Mouse (Mus musculus) layer of hippocampus, adult 11-12 months (tissue): ENCODE data around the gene Mvb12b.
A peak's percentile ranks its signal among the peaks of the same experiment; 100 is the strongest.

Source experiments
- DNase-seq: peaks from one replicate; pipeline ENCODE4 v3.0.0; 2022; ENCODE audit warnings: low spot score

Mvb12b gene

DNA sequence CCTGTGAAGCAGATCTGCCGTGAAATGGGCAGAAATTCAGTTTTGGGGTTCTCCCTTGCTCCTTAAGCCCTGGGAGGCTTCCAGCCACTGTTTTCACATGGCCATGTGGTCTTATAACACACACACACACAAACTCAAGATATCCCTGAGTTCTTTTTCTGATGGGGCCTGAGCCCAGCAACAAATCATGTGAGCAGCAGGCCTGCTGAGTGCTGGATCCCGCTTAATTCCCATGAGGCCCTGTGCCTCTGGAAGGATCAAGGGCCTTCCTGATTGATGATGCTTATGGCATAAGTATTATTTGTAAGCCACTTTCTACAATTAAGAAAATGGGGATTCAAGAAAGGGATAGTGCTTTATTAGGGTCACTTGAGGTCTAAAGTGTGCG lies 2.5 kb downstream of the Mvb12b start:
- no peak for DNase-seq

DNA sequence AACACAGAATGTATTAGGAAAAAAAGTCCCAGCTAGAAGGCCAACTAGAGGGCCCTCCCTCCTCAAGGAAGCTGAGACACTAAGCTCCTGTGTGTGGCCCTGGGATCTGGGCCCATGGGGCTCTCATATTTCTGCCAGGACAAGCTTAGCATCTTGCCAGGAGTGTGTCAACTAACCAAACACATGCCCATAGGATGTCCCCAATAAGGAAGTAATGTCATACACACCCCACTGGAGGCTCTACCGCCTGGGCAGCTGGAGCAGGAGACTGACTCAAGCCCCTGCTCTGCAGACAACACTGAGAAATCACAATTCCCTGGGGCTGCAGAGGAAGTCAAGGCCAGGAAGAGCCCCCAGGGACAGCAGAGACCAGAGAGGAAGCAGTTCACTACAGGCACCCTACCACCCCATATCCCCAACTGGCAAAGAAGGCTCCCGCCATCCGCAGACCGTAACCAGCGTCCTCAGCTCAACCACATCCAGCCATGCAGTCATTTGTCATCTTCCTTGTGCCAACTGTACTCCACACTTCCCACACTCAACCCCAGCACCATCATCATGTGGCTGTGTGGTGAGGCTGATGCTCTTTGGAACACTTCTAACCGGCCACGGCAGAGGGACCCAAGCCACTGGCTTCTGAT lies 3.0 kb downstream of the Mvb12b start:
- no peak for DNase-seq

DNA sequence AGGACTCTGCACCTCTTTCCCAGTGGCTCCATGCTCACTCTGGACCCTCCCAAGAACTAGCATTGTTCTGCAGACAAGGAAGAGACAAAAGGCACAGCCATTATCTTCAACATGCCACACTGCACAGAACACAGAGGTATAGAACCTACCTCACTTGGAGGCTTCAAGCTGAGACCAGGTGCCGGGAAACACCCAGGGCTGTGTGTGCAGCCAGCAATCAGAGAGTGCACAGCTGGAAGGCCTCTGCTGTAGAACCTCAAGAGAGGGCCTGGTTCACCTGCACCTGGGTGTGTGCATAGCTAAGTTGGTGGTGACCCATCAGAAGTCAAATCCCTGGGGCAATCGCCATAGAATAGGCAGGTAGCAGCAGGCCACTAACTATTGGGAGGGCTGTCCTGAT lies 8.5 kb downstream of the Mvb12b start:
- DNase-seq, result no peak

DNA sequence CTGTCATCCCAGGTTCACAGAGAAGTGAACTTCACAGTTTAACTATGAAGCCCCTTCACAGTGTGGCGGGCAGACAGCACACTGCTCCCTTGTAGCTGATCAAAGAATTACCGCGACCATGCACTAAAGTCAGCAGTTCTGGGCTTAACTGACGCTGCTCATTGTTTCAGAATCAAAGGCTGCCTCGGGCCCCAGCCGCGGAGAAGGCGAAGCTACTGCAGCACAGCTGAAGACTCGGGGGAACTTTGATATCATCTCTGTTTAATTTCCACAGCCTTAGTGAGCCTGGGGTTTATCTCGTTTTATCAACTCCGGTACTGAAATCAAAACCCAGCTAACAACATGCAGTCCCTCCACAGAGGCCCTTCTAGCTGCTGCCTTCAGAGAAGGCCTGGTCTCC lies 9.3 kb downstream of the Mvb12b start:
- DNase-seq, result no peak

DNA sequence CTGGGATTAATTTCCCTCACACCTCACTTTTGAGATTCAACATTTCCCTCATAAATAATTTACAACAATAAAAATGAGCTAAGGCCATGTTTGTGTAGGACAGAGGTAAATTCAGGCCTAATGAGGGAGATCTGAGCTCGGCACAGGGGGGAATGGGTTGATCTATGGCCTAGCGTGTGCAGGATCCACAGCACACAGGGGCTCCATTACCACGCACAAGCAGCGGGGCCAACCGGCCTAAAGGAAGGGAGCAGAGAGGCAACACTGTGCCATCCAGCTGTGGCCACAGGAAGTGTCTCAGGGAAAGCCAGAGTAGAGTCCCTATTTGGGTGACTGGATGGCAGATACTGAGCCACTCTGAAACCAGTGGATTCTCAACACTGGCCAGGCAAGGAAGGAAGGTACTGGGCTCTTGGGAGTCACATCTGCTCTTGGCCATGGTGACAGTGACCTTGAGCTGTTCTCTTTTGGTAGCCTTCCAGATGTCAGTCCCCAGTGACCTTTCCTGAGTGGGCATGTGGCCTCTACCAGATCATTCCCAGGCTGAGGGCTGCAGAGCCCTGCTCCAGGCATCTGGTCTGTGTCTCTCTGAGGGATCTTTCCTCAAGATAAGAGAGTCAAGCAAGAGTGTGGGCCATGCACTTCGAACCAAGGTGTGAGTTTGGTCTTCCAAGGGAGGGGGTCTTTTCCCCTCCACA lies 9.9 kb downstream of the Mvb12b start:
- DNase-seq, result no peak

DNA sequence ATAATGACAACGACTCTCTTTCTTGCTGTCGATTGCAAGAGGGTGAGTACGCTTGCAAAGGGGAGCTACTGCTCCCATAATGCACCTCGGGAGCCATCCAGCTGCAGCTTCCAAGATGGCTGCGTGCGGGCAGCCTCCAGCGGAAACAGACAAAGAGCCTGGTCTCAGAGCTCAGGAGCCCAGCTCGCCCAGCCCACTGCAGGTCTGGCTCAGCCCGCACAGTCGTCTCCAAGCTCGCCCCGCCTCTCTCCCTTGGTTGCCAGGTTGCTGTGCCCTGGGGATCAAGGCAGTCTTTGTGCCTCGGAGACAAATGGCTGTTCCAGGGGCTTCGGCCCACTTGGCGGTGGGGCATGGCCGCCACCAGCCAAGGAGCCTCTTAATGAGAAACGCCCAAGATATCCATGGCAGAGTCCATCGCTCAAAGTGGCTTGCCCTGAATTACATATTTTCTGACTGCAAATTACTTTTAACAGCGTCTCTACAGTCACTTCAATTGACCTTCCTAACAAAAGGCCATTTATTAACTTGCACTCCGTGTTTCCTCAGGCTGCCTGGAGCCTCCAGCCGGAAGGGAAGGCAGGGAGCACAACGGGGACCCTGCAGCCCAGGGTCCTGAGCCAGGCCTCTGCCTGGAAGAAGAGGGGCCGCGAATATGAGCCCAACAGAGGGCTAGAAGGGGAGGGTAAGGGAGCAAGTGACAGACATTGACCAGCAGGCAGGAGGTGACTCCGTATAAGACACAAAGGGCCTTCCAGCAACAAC lies 11.0 kb downstream of the Mvb12b start:
- peak; percentile 85 for DNase-seq

DNA sequence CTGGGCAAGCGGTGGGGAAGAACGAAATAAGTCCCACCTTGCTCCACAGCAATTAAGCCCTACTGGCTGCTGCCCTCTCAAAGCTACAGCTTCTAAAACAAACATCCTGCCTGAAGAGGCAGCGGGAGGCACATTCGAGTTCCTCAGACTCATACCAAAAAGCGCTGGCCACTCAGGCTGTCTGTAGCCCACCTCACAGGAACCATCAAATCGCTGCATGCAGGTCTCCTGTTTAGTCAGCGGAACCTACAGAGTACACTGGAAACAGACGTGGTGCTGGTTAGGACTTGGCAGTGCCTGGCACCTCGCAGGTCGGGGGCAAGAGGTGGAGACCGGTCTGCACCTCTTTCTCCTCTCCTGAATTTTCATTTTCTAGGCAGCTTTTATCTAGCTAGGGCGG lies 12.2 kb downstream of the Mvb12b start:
- DNase-seq, result no peak

DNA sequence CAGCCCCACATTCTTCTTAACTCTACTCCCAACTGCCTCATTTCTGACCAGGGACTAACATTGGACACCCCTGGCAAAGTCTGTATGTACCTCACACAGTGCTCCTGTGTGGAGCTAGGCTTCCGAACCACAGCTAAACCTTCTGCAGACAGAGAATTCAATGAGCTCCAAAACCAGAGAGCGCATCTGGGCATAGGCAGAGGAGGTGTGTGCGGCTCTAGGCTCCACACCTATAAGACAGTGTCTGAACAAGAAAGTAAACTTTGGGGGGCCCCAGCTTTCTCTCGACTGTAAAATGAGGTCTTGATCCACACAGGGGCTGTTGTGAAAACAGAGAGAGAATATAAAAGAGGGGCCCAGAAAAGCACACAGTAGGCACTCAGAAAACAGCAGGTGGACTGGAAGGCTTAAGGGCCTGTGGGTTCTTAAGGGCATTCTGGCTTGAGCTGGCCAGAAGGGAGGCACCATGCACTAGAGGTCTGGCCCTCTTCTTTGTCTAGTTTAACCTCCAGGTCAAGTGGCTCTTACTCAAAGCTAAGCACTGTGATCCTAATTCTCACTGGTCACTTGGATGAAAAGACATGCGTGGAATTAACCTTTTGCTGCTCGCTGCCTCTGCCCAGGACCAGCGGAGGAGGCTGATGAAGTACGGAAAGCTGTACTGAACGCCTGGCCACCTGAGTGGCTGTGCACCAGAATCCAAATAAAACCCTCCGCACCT lies 12.7 kb downstream of the Mvb12b start:
- no peak for DNase-seq

DNA sequence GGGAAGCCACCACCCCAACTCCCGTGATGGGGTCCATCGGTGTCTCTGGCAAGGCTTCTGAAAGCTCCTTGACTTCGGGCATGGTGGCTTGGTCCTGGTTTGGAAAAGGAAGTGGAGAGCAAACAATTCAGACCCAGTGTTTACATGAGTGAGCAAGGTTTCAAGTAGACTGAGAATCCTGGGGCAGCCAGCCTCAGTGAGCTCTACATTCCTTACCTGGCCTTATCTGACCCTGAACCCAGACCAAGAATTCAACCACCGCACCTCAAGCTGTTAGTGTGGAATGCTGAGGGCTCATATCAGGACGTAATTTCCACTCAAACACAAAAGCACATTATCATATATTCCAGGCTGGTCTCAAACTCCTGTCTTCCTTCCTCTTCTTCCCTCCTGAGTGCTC lies 13.4 kb downstream of the Mvb12b start:
- no peak for DNase-seq

DNA sequence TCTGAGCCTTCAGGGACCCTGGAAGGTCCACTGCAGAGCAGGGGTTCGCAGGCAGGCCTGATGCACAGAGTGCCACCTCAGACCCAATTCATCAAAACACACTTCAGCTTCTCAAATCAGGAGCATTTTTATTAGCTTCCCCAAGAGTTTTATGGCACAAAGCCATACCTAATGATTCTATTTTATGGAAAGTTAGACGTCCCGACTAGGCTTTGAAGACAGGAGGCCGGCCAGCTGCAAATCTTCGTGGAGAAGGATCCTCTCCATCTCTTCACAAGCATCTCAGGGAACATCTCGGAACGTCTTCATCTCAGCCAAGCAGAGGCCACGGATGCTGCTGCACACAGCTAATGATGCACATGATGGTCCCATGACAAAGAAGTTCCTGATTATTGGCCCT lies 14.2 kb downstream of the Mvb12b start:
- no peak for DNase-seq

DNA sequence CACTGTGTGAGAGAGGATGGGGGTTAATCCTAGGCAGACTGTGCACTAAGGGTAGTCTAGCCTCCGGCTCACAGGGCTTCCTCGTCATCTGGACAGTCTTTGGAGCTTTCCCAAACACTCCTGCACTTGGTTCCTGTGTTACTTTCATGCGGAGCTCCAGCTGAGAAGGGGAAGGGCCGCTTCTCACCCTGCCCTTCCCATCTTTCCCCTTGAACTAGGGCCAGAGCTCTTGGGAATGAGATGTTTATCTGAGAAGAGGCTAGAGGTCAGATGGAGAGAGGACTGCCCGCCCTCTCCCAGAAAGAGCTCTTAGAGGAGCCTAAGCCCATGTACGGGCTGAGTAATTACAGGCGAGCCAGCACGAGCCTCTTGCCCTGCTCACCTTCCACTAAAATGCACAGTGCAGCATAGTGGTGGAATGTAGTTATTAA lies 14.9 kb downstream of the Mvb12b start:
- no peak for DNase-seq

DNA sequence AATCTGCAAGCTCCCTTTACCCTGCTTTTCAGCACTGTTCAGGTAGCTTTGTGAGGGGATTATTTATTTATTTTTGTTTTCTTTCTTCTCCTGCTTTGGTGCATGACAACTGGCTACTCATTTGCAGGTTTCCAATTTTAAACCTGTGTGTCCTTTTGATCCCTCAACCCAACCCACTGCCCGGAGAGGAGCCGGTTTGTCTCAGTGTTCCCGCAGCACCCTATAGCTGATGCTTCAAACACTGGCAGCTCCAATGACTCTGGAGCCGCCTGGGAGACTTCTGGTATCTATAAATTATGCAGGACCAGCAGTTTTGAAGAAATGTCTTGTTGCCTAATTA lies 16.6 kb downstream of the Mvb12b start:
- DNase-seq, result no peak

DNA sequence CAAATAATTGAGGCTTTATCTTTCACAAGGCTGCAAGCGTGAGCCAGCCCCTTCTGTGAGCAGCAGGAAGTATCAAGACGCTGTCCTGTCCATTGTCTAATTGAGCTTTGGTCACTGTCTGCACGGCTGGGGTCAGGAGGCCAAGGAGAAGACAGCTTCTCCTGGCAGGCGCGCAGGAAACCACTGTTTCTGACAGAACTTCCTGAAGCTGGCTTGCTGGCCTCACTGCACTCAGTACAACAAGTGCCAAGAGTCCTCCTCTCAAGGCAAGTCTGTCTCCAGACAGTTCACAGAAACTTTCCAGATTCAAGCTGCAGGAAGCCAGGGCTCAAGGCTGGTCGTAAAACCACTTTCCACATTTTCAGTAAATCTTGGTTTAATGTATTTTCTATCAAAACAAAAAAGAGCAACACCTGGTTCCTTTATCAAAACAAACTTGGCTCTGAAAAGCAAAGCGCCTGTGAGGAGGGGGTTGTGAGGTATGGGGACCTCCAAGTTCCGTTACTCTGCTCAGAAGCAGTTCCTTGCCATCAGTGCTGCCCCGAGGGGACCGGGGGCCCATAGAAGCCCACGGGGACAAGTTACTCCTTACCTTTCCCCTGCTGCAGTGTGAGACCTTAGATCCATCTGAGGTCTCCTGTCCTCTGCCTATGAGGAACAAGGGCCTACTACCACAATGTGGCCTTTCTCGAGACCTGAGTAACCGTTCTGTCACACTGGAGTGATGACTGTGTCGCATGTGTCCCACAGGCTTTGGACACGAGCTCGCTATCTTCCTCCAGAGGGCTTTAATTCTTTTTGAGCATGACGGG lies 17.2 kb downstream of the Mvb12b start:
- DNase-seq, result peak; percentile 58

DNA sequence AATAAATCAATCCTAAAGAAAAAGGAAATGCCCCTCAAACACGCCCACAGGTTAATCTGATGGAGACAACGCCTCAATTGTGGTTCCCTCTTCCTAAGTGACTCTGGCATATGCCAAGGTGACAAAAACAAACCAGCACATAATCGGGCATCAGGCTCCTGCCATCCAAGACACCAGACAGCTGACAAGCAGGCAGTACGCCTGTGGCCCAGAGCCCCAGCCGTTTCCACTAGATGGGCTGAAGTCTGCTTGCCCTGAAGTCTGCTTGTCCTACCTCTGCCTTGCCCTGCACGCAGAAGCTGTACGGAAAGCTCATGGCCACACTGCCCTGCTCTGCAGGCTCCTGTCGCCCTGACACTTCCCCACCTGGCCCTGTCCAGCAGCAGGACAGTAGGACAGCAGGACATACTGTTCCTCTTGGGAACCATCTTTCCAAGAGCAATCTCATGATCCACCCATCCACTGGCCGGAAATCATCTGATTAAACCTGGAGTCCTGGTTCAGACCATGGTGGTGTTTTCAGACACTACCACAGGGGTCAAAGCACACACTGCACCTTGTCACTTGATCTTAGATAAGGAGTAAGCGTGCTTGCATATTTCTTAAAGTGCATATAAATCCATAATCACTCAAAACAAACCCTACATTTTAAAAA lies 17.9 kb downstream of the Mvb12b start:
- DNase-seq, result no peak

DNA sequence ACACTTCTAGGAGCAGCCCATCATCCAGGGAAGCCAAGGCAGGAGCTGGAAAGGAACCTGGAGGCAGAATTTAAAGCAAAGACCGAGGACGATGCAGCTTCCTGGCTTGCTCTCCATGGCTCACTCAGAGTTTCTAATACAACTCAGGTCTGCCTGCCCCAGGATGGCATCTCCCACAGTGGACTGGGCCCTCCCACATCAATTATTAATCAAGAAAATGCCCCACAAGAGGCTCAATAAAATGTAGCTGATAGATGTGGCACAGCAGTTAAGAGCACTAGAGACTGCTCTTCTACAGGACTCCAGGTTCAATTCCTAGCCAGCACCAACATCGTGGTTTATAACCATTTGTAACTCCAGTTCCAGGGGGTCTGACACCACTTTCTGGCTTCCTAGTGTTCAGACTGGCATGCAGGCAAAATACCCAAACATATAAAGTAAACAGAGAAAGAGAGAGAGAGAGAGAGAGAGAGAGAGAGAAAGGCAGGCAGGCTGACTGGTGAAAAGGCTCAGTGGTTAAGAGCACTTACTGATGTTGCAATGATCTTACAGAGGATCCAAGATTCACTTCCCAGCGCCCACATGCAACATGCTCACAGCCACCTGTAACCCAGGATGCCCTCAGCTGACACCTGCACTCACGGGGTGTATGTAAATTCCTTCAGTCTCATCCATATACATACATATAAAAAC lies 18.6 kb downstream of the Mvb12b start:
- no peak for DNase-seq

DNA sequence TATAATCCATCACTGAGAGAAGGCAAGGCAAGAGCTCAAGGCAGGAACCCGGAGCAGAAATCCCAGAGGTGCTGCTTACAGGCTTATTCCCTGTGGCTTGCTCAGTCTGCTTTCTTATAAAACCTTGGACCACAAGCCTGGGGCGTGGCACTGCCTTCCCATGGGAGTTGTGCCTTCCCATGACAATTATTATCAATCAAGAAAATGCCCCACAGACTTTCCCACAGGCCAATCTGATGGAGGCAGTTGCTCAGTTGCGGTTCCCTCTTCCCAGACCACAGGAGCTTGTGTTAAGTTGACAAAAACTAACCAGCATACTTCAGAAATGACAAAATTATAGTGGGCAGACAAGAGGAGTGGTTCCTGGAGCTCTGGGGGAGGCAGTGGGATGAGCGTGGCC lies 19.4 kb downstream of the Mvb12b start:
- DNase-seq, result no peak

DNA sequence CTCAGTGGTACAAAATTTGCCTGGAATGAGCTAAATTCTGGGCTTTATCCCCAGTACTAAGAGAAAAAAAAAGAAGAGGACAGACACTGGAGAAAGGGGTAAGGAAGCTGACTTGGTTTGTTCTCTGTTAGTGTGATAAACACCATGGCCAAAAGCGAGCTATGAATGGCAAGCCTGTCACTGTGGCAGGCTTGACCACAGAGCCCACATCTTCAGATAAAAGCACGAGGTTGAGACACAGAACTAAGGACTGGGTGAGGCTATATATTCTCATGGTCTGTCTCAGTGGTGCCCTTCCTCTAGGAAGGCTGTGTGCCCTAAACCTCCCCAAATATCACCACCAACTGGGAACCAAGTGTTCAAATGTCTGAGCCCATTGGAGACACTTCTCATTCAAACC lies 31.0 kb downstream of the Mvb12b start:
- no peak for DNase-seq

DNA sequence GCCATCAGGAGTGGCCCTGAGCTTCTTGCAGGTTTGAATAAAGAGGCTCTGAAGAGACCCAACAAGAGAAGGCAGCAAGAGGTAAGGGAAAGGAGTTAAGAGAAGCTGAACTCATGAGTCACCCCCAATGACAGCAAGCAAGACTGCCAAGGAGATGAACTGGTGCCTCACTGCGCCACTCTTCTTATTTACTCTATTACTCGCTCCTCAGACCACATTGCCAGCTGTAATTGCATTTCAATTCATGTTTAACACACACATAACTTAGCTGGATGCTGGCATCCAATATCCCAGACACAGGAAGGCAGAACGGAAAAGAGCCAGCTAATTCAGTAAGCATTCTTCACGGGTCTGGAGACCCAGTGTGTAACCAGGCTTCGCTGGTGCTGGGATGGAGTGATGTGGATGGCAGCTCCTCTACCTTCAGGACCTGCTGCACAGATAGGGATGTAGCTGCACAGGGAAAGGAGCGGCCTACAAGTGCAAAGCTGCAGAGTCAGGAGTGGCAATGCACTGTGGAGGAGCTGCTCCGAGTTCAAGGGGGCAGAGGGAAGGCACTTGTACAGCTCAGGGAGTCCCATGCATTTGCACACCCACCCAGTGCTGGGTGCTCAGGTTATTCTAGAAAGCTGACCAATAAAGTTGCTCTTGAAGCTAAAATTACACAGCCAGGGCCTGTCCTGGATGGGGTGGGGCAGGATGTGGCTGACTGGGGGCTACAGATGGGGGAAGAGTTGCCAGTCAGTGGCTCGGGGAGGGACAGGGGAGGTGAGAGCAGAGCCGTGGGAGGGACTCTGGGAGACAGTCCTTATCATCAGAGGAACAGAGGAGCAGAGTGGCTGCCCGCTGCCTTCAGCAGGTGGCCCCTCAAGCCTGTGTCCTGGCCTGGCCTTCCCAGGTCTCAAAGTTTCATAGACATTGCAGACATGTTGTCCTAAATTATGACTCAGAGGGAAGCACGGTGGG lies 34.5 kb downstream of the Mvb12b start:
- no peak for DNase-seq

DNA sequence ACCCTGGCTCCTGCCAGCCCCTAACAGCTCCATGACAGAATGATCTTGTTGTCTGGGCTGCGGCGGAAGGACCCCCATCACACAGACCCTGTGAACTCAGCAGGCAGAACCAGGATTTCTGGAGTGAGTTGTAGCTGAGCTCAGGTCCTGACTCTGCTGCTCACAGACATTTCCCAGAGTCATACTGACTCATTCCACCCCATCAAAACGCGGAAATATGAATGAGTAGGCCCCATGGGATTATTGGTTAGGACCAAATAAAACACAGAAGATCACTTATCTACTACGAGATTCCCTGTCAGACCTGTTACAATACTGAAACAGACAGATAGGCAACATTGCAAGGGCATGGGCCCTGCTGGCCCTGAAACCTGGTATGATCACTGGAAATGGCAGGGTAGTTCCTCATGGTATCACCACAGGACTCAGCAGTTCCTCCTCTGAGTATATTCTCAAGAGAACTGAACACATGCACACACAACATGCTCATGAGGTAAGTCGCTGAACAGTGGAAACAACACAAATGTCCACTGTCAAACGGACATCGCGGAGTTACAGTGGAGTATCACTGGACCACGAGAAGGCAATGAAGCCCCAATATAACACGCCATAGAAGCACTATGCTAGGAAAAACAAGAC lies 40.4 kb downstream of the Mvb12b start:
- no peak for DNase-seq
